Mouse (Mus musculus) lung, adult 2 months (tissue): ENCODE measurements around the gene Tmppe. TPM values are rescaled to one million over a fixed set of nuclear protein-coding genes. Genes with fewer than 3 reads are reported as not detected.
A peak's percentile ranks its signal among the peaks of the same experiment; 100 is the strongest.
"Not testable (repeated sequence)": the region's sequence is repeated elsewhere in the genome, so short reads cannot be mapped to it uniquely, and the experiment has no call there.

Source experiments
- DNase-seq: peaks from one replicate; pipeline ENCODE4 v3.0.0; 2022
- H3K4me1 ChIP-seq: fragments of 200-500 bp; 2 replicates; pipeline ENCODE4 v1.6.1; 2011; ENCODE audit warnings: low read length; ENCODE audit not compliant: control insufficient read depth, insufficient read depth
- H3K4me3 ChIP-seq: fragments of 200-500 bp; replicated peaks from 2 replicates; pipeline ENCODE3; 2011; ENCODE audit warnings: low read depth, mild to moderate bottlenecking, control low read depth, low read length; ENCODE audit errors: extremely low read depth
- CTCF ChIP-seq: fragments of 200-500 bp; IDR thresholded peaks from 2 replicates; pipeline ENCODE4 v1.5.1; 2011; ENCODE audit warnings: mild to moderate bottlenecking, low read length, control low read depth; ENCODE audit not compliant: insufficient read depth
- POLR2A ChIP-seq: fragments of 200-500 bp; IDR thresholded peaks from 2 replicates; pipeline ENCODE4 v1.6.1; 2011; ENCODE audit warnings: low read depth, mild to moderate bottlenecking, control low read depth, low read length, borderline replicate concordance; ENCODE audit errors: extremely low read depth
- WGBS: fragments of 180-500 bp; shearing (Covaris S2); methylation state at CpG from one replicate; pipeline ENCODE4 v1.1.7; 2018; 5-methylcytosine and 5-hydroxymethylcytosine counted together
- polyA plus RNA-seq: library from polyadenylated mRNA; depleted of rRNA; stranded (reverse); fragments of >200 nt; gene quantifications from 2 replicates; pipeline ENCODE4 v1.2.3, GENCODE M21; 2012

Gene Tmppe
- polyA plus RNA-seq, 1 experiment, result 9.7 TPM

- TF ChIP-seq CTCF (no peak), POLR2A (no peak)
- no peak for DNase-seq
- 89% methylated on average over 17 of the region's 17 CpGs for WGBS
- Histone ChIP-seq H3K4me3 (no peak overlapping the region), H3K4me1 (no peaks in the 10 kb centered on the region)
These were observed 17.8 kb upstream of the Tmppe start for GRCm38 (mm10) chr9:114382936-114383710.

GRCm38 (mm10) chr9:114384691-114385090 lies 16.2 kb upstream of the Tmppe start:
- no peak for TF ChIP-seq CTCF
- TF ChIP-seq POLR2A, result no peak
- Histone ChIP-seq H3K4me3 (no peak overlapping the region), H3K4me1 (no peaks in the 10 kb centered on the region)
- WGBS, result 92% methylated on average over 24 of the region's 24 CpGs
- no peak for DNase-seq

- Histone ChIP-seq H3K4me3 (no peak overlapping the region), H3K4me1 (no peaks in the 10 kb centered on the region)
- no peak for DNase-seq
- no peak for TF ChIP-seq POLR2A
- TF ChIP-seq CTCF, result no peak
- WGBS, result 96% methylated on average over 10 of the region's 10 CpGs
These were observed 15.7 kb upstream of the Tmppe start for GRCm38 (mm10) chr9:114385160-114385559.

GRCm38 (mm10) chr9:114387086-114387485 lies 13.8 kb upstream of the Tmppe start:
- Histone ChIP-seq H3K4me3 (no peak overlapping the region), H3K4me1 (no peaks in the 10 kb centered on the region)
- DNase-seq, result no peak
- no peak for TF ChIP-seq POLR2A
- TF ChIP-seq CTCF, result no peak
- 53% methylated on average over 6 of the region's 6 CpGs for WGBS

GRCm38 (mm10) chr9:114388288-114388687 lies 12.6 kb upstream of the Tmppe start:
- TF ChIP-seq POLR2A, result no peak
- no peak for TF ChIP-seq CTCF
- DNase-seq, result no peak
- no peaks in the 10 kb centered on the region for H3K4me1 ChIP-seq
- no peak overlapping the region for H3K4me3 ChIP-seq
- WGBS, result 86% methylated on average over 8 of the region's 8 CpGs

- WGBS, result 66% methylated on average over 3 of the region's 3 CpGs
- TF ChIP-seq CTCF, result no peak
- Histone ChIP-seq H3K4me1 (no peaks in the 10 kb centered on the region), H3K4me3 (no peak overlapping the region)
- no peak for DNase-seq
These were observed 12.1 kb upstream of the Tmppe start for GRCm38 (mm10) chr9:114388701-114389370.

GRCm38 (mm10) chr9:114389371-114389904 lies 11.5 kb upstream of the Tmppe start:
- WGBS, result 79% methylated on average over 8 of the region's 8 CpGs
- no peak for DNase-seq
- TF ChIP-seq CTCF, result peak; percentile 30; the same call in 1 of the 2 replicates
- TF ChIP-seq POLR2A, result no peak
- no peaks in the 10 kb centered on the region for H3K4me1 ChIP-seq
- H3K4me3 ChIP-seq, result no peak overlapping the region

GRCm38 (mm10) chr9:114389905-114390748 lies 10.8 kb upstream of the Tmppe start, which contains the start of gene Crtap:
TSS of gene Crtap (minus strand) at chr9:114390675.
- Histone ChIP-seq H3K4me3 (peak within 1 kb of the TSS; percentile 66), H3K4me1 (no peaks in the 10 kb centered on the region)
- no peak for TF ChIP-seq CTCF
- peak; percentile 33; the same call in 1 of the 2 replicates for TF ChIP-seq POLR2A
- peak; percentile 70 for DNase-seq
- WGBS, result 2% methylated on average over 95 of the region's 96 CpGs

- TF ChIP-seq POLR2A, result no peak
- no peak for TF ChIP-seq CTCF
- no peaks in the 10 kb centered on the region for H3K4me1 ChIP-seq
- under 1% methylated on average over 10 of the region's 10 CpGs for WGBS
- H3K4me3 ChIP-seq, result peak overlapping the region; percentile 66
- no peak for DNase-seq
These were observed 10.2 kb upstream of the Tmppe start for GRCm38 (mm10) chr9:114390749-114391075.

- WGBS, result 56% methylated on average over 6 of the region's 6 CpGs
- not testable (repeated sequence) for DNase-seq, H3K4me3 ChIP-seq, H3K4me1 ChIP-seq
These were observed 6.8 kb upstream of the Tmppe start for GRCm38 (mm10) chr9:114394136-114394535.
